Mouse (Mus musculus) heart, embryonic 13.5 days (tissue): ENCODE measurements around the gene Nf2. TPM values are rescaled to one million over a fixed set of nuclear protein-coding genes. Genes with fewer than 3 reads are reported as not detected.

Source experiments
- ATAC-seq: fragments of 200-750 bp; cut with Nextera tagmentation; 2 replicates; pipeline ENCODE4 v1.8.0; 2017; ENCODE audit warnings: moderate TSS enrichment; ENCODE audit not compliant: insufficient number of reproducible peaks, low FRiP score, low TSS enrichment; ENCODE audit errors: extremely low read depth
- H3K27ac ChIP-seq: fragments of 300-500 bp; sonication (generic); replicated peaks from 2 replicates; pipeline ENCODE4 v1.5.1; 2015; ENCODE audit warnings: moderate library complexity, mild to moderate bottlenecking, inconsistent platforms
- H3K27me3 ChIP-seq: fragments of 300-500 bp; sonication (generic); replicated peaks from 2 replicates; pipeline ENCODE4 v1.6.1; 2015; ENCODE audit warnings: mild to moderate bottlenecking, inconsistent platforms
- H3K36me3 ChIP-seq: fragments of 300-500 bp; sonication (generic); 2 replicates; pipeline ENCODE4 v1.6.1; 2015; ENCODE audit warnings: mild to moderate bottlenecking, inconsistent platforms
- H3K4me1 ChIP-seq: fragments of 300-500 bp; sonication (generic); 2 replicates; pipeline ENCODE4 v1.6.1; 2015; ENCODE audit warnings: inconsistent platforms
- H3K4me2 ChIP-seq: fragments of 300-500 bp; sonication (generic); 2 replicates; pipeline ENCODE4 v1.6.1; 2015; ENCODE audit warnings: inconsistent platforms, mild to moderate bottlenecking, moderate library complexity
- H3K4me3 ChIP-seq: fragments of 300-500 bp; sonication (generic); 2 replicates; pipeline ENCODE4 v1.5.1; 2015; ENCODE audit warnings: moderate library complexity, mild to moderate bottlenecking, inconsistent platforms
- H3K9ac ChIP-seq: fragments of 300-500 bp; sonication (generic); 2 replicates; pipeline ENCODE4 v1.6.1; 2015; ENCODE audit warnings: inconsistent platforms, mild to moderate bottlenecking, moderate library complexity
- H3K9me3 ChIP-seq: fragments of 300-500 bp; sonication (generic); 2 replicates; pipeline ENCODE4 v1.6.1; 2016; ENCODE audit warnings: inconsistent platforms
- WGBS: fragments of 180-500 bp; shearing (Covaris S2); methylation state at CpG from one replicate; pipeline ENCODE4 v1.1.7; 2015; ENCODE audit warnings: mixed read lengths; 5-methylcytosine and 5-hydroxymethylcytosine counted together
- polyA plus RNA-seq: library from polyadenylated mRNA; unstranded; fragments of >200 nt; fragmentation: Nextera tagmentation; extraction: Ambion mirVana; gene quantifications from 2 replicates; pipeline ENCODE4 v1.2.1, GENCODE M21; 2015

Gene Nf2
- polyA plus RNA-seq, 1 experiment from 2014 or later = 37.3 TPM

DNA sequence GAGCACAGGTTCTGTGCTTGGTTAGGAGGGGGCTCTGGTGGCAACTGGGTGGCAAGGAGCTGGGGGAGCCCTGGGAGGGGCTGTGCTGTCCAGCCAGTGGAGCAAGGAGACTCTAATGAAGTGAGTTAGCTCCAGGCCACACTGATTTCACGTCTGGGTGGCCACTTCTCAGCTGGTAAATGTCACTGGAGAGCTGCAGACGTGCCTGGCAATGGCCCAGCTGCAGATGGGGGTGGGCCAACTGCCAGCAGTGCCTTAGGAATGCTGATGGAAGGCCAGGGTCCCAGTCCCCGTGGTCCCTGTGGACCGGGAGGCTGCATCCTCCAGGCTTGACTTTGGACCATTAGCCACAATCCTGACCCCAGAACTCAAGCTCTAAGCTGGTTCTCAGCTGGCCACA lies 88.9 kb downstream of the Nf2 start:
- peaks cover 14% of the 10 kb centered on the region for H3K4me1 ChIP-seq
- H3K4me2 ChIP-seq = no peak overlapping the region
- no peaks in the 10 kb centered on the region for H3K9me3 ChIP-seq
- 9% methylated on average over 4 of the region's 4 CpGs for WGBS
- peaks cover 49% of the 10 kb centered on the region for H3K27me3 ChIP-seq
- no peak overlapping the region for H3K27ac ChIP-seq
- no peaks in the 10 kb centered on the region for H3K36me3 ChIP-seq
- ATAC-seq = no peak
- no peak overlapping the region for H3K4me3 ChIP-seq
- no peak overlapping the region for H3K9ac ChIP-seq

DNA sequence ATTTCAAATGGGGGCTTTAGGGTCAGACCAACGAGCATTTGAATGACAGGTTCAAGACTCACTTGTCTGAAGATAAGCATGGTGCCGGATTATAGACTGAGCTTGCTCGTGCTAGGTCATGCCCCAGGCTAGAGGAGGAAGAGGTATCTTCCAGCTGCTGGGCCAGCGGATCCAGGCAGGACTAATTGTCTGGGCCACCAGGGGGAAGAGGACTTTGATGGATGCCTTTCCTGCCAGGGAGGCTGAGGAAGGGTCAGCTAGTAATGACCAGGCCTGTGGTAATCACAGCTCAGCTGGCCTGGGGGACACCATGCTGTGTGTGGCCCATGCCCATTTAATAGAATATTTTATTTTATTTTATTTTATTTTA lies 91.6 kb downstream of the Nf2 start:
- no peak overlapping the region for H3K4me3 ChIP-seq
- peaks cover 14% of the 10 kb centered on the region for H3K4me1 ChIP-seq
- peaks cover 62% of the 10 kb centered on the region for H3K27me3 ChIP-seq
- 16% methylated on average over 4 of the region's 4 CpGs for WGBS
- H3K9me3 ChIP-seq = peaks cover 6% of the 10 kb centered on the region
- H3K36me3 ChIP-seq = no peaks in the 10 kb centered on the region
- H3K9ac ChIP-seq = no peak overlapping the region
- no peak overlapping the region for H3K27ac ChIP-seq
- ATAC-seq = no peak
- no peak overlapping the region for H3K4me2 ChIP-seq

DNA sequence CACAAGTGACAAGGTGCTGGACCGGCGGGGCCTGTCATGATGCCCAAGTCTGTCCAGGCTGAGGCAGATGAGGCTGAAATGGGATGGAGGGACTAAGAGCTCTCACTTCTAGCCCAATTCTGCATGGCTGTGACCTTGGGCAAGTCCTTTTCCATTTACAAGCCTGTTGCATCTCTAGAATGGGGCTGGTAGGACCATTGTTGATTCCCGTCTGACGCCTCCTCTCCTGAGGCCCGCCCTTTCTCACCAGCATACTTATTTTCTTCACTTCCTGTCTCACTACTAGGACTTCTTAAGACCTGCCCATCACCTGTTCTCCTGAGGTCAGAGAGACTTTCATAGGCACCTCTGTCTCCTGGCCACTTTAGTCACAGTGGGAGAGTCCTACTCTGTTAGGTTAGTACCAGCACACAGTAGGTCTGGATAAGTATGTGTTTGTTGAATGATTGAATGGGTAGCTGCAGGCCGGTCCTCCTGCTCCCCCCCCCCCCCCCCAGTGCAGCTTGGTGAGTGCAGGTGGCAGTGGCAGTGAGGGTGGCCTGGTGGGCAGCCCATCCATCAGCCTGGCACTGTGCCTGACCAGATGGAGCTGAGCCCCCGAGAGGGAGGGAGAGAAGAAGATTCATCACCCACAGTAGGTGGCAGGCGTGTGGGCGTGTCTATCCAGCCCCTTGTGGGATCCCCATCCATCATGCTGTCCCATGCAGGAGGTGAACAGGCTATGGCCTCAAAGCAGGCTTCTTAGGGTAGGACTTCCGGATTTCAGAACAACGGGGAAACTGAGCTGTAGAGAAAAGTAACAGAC lies 92.2 kb downstream of the Nf2 start:
- H3K9ac ChIP-seq = no peak overlapping the region
- 49% methylated on average over 11 of the region's 11 CpGs for WGBS
- peaks cover 62% of the 10 kb centered on the region for H3K27me3 ChIP-seq
- H3K27ac ChIP-seq = no peak overlapping the region
- H3K9me3 ChIP-seq = peaks cover 6% of the 10 kb centered on the region
- ATAC-seq = no peak
- peaks cover 14% of the 10 kb centered on the region for H3K4me1 ChIP-seq
- no peaks in the 10 kb centered on the region for H3K36me3 ChIP-seq
- H3K4me2 ChIP-seq = no peak overlapping the region
- no peak overlapping the region for H3K4me3 ChIP-seq

DNA sequence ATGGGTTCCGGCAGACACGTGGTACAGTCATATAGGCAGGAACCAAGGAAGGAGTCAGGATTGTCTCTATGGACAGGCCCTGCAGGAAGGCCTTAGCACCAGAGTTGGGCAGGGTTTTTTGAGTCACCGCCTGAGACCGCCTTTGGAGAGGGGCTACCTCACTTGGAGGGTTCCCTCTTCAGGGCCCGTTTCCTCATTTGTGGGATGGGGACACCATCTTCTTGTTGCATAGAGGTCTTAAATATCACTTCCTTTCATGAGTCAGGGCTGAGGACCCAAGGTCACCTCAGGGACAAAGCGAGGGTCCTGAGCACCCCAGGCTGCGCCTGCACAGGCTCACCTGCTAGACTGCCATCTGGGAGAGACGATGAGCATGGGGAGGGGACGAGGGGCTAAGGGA lies 92.9 kb downstream of the Nf2 start:
- Histone ChIP-seq H3K27ac (no peak overlapping the region), H3K4me2 (no peak overlapping the region), H3K36me3 (no peaks in the 10 kb centered on the region), H3K9ac (no peak overlapping the region), H3K9me3 (peaks cover 6% of the 10 kb centered on the region), H3K4me1 (peaks cover 11% of the 10 kb centered on the region), H3K4me3 (no peak overlapping the region), H3K27me3 (peaks cover 62% of the 10 kb centered on the region)
- 72% methylated on average over 9 of the region's 9 CpGs for WGBS
- ATAC-seq = no peak

DNA sequence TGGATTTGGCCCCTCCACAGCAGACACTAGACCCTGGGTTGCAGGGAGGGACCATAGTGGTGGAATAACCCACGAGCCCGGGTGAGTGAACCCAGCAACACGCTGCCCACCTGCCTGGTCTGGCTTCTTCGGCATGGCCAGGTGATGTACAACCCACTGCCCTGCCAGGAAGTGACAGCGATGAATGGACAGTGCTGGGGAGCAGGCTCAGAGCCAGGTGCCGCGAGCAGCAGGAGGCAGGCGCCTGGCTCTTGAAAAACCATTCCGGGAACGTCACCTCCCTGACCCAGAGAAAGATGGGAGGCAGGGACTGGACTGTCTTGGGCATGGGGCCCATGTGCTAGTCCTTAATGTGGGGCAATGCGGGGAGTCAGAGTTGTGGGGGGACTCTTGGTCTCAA lies 94.5 kb downstream of the Nf2 start:
- Histone ChIP-seq H3K4me2 (no peak overlapping the region), H3K36me3 (no peaks in the 10 kb centered on the region), H3K27ac (no peak overlapping the region), H3K9ac (no peak overlapping the region), H3K4me3 (no peak overlapping the region), H3K4me1 (no peaks in the 10 kb centered on the region), H3K9me3 (peaks cover 6% of the 10 kb centered on the region), H3K27me3 (peaks cover 68% of the 10 kb centered on the region)
- ATAC-seq = no peak
- WGBS = 72% methylated on average over 11 of the region's 11 CpGs

DNA sequence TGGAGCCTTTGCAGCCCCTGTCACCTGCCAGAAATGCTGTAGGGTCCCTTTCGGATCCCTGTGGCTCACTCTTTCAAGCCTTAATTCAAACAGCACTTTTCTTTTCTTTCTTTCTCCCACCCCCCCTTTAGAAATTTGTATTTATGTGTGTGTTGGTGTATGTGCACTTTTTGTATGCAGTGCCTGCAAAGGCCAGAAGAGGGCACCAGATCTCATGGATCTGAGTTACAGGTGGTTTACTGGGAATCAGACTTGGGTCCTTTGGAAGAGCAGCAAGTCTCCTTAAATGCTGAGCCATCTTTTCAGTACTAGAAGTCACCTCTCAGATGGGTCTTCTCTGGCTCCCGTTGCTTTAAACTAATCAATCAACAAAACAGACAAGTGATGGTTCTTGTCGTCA lies 95.3 kb downstream of the Nf2 start:
- ATAC-seq = no peak
- Histone ChIP-seq H3K36me3 (no peaks in the 10 kb centered on the region), H3K4me3 (no peak overlapping the region), H3K4me1 (no peaks in the 10 kb centered on the region), H3K9me3 (peaks cover 6% of the 10 kb centered on the region), H3K27me3 (peaks cover 74% of the 10 kb centered on the region), H3K4me2 (no peak overlapping the region), H3K27ac (no peak overlapping the region), H3K9ac (no peak overlapping the region)
- WGBS = 84% methylated on average over 3 of the region's 3 CpGs

DNA sequence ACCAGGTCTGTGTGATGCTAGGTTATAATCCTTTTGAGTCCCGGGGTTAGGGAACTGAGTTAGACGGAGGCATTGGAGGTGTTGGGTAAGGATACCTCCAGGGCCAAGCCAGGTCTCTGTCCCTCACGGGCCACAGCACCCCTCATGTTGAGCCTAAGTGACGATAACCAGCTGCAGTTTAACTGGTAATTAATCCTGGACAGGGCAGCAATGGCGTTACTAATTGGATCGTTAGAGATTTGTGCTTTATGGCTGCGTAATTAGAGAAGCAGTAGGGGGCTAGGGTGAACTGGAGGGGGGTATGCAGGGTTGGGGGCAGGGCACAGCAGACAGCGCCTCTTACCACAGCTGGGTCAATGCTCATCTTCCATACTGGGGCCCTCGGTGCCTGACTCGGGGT lies 96.5 kb downstream of the Nf2 start:
- no peak overlapping the region for H3K27ac ChIP-seq
- H3K27me3 ChIP-seq = peaks cover 80% of the 10 kb centered on the region
- no peak; the same call in 1 of the 2 replicates for ATAC-seq
- no peak overlapping the region for H3K4me3 ChIP-seq
- no peak overlapping the region for H3K9ac ChIP-seq
- no peaks in the 10 kb centered on the region for H3K4me1 ChIP-seq
- H3K36me3 ChIP-seq = no peaks in the 10 kb centered on the region
- 50% methylated on average over 10 of the region's 10 CpGs for WGBS
- no peak overlapping the region for H3K4me2 ChIP-seq
- H3K9me3 ChIP-seq = peaks cover 6% of the 10 kb centered on the region

DNA sequence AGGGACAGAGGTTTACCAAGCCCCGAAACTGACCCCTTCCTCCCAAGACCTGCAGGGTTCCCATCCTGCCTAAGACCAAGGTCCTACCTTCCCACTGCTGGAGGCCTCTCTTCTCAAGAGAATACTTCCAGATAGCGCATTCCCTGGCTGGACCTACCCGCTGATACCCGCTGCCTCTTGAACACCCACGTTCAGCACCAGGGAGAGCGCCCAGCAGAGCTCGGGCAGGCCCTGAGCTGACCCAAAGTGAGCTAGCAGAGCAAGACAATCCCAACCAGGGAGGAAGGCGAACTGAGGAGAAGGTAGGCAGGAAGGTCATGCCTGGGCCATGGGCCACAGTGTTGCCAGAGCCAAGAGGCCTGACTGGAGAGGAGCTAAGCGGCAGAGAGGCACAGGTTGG lies 99.1 kb downstream of the Nf2 start:
- H3K9me3 ChIP-seq = peaks cover 6% of the 10 kb centered on the region
- H3K4me3 ChIP-seq = no peak overlapping the region
- H3K4me1 ChIP-seq = peaks cover 15% of the 10 kb centered on the region
- H3K9ac ChIP-seq = no peak overlapping the region
- 2% methylated on average over 9 of the region's 9 CpGs for WGBS
- no peaks in the 10 kb centered on the region for H3K36me3 ChIP-seq
- ATAC-seq = no peak
- no peak overlapping the region for H3K27ac ChIP-seq
- no peak overlapping the region for H3K4me2 ChIP-seq
- peaks cover 97% of the 10 kb centered on the region for H3K27me3 ChIP-seq

DNA sequence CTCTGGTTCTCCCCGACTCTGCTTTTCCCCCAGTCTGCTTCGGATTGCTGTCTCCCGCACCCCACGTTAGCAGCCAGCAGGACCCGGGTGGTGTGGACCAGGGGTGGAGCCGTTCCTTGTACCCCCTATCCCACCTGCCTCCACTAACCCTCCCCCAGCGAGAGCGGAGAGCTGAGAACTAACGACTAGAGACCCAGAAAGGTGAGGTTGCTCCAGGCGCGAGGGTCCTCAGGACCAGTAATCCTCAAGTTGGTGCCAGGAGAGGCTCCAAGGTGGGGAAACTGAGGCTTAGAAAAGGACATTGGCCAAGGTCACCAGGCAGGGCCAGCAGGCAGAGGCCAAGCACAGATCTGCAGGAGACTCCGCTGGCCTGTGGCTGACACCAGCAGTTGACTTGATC lies 102.1 kb downstream of the Nf2 start:
- Histone ChIP-seq H3K4me3 (peak overlapping the region; percentile 59), H3K27ac (no peak overlapping the region), H3K27me3 (peaks cover 98% of the 10 kb centered on the region), H3K9ac (no peak overlapping the region), H3K4me2 (peak overlapping the region; percentile 89), H3K4me1 (peaks cover 15% of the 10 kb centered on the region), H3K36me3 (no peaks in the 10 kb centered on the region), H3K9me3 (no peaks in the 10 kb centered on the region)
- WGBS = 2% methylated on average over 11 of the region's 12 CpGs
- no peak for ATAC-seq

DNA sequence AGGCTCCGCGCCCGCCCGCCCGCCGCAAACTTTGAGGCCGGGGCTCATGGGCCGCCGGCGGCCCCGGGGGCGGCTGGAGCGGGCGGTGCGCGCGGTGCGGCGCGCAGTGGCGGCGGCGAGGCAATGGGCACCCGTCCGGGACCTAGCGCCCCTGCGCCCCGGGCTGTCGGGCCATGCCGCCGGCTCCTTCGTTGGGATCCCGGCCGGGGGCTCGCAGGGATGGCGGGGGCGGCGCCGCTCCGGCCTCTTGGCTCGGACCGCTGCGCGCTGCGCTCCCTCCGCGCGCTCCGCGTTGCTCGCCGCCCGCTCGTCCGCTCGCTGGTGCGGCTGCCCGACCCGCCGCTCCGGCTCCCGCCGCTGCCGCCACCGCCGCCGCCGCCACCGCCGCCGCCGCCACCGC lies 102.6 kb downstream of the Nf2 start, which contains the start of gene Cabp7:
Cabp7 (minus strand) TSS at position 46 of the 400 bp plus-strand sequence.
- WGBS = under 1% methylated on average over 27 of the region's 73 CpGs
- H3K9ac ChIP-seq = peak within 1 kb of the TSS; percentile 58
- H3K4me3 ChIP-seq = peak within 1 kb of the TSS; percentile 59
- H3K27ac ChIP-seq = no peak within 1 kb of the TSS
- H3K9me3 ChIP-seq = no peaks in the 10 kb centered on the region
- ATAC-seq = no peak
- H3K4me1 ChIP-seq = peaks cover 15% of the 10 kb centered on the region
- peaks cover 98% of the 10 kb centered on the region for H3K27me3 ChIP-seq
- H3K4me2 ChIP-seq = peak within 1 kb of the TSS; percentile 89
- no peaks in the 10 kb centered on the region for H3K36me3 ChIP-seq

DNA sequence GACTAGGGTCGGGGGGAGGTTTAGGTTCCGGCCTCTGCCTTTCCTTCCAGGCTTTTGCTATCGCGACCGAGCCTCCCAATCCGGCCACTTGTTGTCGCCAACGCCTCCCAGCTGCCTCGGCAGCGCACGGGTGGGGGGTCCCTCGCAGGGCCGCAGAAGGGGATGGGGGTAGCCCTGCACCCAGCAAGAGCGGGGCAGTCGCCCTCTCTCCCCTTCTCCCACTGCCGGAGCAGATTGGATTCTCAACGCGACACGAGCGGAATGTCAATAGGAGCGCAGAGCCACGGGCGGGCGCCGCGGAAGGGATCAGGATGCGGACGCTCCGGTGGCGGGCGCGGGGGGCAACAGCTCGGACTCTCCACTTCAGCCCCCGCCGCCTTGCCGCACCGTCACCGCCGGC lies 103.4 kb downstream of the Nf2 start:
- H3K4me1 ChIP-seq = peaks cover 15% of the 10 kb centered on the region
- no peaks in the 10 kb centered on the region for H3K9me3 ChIP-seq
- 0% methylated on average over 39 of the region's 39 CpGs for WGBS
- H3K4me3 ChIP-seq = peak overlapping the region; percentile 59
- peak overlapping the region; percentile 58 for H3K9ac ChIP-seq
- peaks cover 100% of the 10 kb centered on the region for H3K27me3 ChIP-seq
- H3K27ac ChIP-seq = no peak overlapping the region
- peak overlapping the region; percentile 89 for H3K4me2 ChIP-seq
- H3K36me3 ChIP-seq = no peaks in the 10 kb centered on the region
- ATAC-seq = no peak

DNA sequence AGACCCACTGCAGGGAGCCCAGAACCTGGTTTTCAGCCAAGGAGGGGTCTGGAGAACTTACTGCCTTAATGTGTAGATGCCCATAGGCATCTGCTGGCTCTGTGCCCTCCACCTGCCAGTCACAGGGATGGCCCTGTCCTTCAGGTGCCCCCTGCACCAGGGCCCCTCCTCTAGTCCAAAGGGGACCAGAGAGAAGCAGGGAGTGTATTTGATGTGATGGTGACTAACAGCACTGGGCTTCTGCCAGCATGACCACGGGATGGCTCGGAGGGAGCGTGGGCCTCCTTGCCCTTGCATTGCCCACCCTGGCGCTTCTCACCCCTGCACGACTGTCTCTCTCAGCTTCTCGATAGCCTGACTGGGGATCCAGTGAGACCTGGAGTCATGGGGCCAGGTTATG lies 104.6 kb downstream of the Nf2 start:
- no peak for ATAC-seq
- H3K27me3 ChIP-seq = peaks cover 96% of the 10 kb centered on the region
- no peak overlapping the region for H3K9ac ChIP-seq
- no peak overlapping the region for H3K4me3 ChIP-seq
- H3K4me1 ChIP-seq = peaks cover 15% of the 10 kb centered on the region
- H3K27ac ChIP-seq = no peak overlapping the region
- no peak overlapping the region for H3K4me2 ChIP-seq
- no peaks in the 10 kb centered on the region for H3K36me3 ChIP-seq
- no peaks in the 10 kb centered on the region for H3K9me3 ChIP-seq
- WGBS = 53% methylated on average over 6 of the region's 6 CpGs
